Mouse (Mus musculus) T-helper 17 cell (primary cell): ENCODE results near the gene Cacnb1.

ENCODE experiments used
- in situ Hi-C, 2 experiments: fragments of 300-600 bp; cut with MboI, MseI; formaldehyde crosslinking; loops; 1 replicate in 1 of 2; 2 replicates in 1 of 2; pipeline ENCODE4 v1.15.1; 2025; ENCODE audit warnings: high pct_unique_total_duplicates in 2 of 2

The Cacnb1 gene

DNA sequence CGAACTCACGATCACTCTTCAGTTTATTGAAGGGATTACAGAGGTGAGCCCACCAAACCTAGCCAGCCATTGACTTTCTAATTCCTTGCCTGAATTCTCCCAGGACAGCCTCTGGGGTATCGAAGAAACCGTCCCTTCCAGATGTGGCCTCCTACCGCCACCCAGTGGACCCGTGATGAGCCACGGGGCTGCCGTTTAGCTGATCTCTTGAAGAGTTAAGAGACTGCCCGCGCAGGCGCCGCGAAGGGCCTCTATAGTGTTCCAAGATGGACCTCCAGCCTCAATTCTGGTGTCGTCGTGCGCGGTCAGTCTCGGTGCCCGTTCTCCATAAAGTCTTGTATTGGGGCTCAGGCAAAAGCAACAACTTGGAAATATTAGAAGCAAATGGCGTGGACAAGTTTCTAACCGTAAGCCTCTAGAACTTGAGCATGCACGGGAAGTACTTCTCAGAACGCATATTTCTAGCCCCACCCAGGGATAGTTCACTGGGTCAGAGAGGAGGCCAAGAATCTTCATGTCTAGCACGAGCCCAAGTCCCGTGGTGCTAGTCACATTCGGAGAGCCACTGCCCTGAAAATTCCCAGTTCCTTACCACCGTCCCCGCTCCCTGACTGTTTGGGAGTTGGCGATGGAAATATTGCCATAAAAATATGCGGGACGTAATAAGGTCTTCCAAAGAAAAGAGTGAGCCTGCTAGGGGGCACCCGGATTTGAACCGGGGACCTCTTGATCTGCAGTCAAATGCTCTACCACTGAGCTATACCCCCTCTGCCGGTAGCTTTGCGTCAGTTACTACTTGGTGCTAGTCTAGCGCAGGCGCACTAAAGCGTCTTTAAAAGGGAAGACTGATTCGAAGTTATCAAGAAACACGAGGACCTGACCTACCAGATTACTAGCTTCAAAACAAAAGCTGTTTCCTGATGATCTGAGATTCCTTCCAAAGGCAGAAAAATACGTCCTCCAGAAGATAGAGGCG is 35.0 kb downstream of the Cacnb1 start:
- in situ Hi-C loops = loop anchor here (5.0 to 10.0 kb wide), 4 partner anchors 51 to 193 kb away; partner anchors contain the start of gene Lasp1 (in 2 of the 2)

DNA sequence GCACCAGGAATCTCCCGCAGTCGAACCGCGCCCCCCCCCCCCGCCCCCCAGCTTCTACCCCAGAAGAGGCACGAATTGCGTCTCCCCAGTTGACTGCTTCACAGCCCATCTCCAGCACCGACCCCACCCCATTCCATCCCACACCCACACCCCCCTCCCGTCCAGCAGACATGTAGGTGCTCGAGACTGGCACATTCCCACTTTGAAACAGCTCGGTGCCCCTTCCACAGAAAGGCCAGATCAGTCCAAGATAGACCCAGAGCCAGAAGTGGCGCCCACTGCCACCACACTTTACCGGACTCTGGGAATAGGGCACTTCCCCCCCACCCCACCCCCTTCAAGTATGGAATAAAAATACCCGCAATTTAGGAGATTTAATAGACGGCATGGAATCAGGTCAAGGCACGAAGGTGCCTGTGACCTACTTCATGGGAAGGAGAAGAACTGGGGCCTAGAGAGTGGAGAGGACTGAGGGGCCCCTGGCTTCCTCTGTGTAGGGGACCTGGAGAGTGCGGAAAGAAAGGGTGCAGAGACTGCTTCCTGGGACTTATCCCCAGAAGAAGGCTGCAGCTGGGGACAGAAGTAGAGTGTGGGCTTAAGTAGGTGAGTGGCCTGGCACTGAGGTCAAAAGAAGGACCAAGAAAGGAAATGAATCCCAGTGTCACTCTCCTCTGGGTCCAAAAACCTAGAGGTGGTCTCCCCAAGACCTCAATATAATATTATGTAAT is 35.9 kb downstream of the Cacnb1 start:
- in situ Hi-C loops = loop anchor here (5.0 to 10.0 kb wide), 4 partner anchors 50 to 192 kb away; partner anchors contain the start of gene Lasp1 (in 2 of the 2)

DNA sequence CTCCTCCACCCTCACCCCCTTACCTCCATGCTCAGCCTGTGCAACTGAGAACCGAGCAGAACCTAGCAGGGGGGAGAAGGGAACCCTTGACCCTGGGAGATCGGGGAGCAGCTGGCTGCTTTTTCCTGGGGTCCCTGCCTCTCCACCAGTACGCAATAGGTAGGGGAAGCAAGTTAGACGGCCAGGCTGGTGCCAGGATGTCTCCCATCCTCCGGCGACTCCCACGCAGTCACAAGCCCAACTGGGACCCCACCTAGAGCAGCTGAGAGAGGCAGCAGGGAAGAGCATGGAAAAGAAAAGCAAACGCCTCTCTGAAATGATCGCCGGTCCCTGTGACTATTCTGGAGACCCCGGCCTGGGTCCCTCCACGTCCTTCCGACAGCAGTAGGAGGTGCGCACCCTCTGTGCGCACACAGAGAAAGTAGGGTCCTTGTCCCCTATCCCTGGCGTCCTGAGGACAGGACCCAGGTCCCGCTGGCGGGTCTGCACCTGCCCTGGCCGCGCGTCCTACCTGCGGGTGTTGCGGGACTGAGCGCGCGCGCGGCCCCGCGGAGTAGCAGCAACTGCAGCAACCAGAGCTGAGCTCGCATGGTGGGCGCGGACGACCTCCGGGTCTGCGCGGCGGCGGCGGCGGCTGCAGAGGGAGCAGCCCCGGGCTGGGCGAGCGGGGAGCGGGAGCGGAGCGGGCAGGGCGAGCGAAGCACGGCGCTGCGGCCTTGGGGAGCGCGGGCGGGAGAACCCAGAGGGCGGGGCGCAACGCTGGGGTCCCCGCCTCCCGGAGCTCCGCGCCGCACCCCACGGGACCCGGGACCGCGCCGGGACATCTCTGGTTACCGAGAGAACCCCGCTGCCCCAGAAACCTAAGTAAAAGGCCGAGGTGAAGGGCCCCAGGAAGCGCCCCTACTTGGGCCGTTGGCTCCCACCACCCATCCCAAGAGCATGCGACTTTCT is 36.8 kb downstream of the Cacnb1 start, which contains the start of gene Plxdc1:
Gene Plxdc1 (minus strand): TSS at position 718 of the 951 bp plus-strand sequence.
- in situ Hi-C loops = loop anchor here (5.0 to 10.0 kb wide), 4 partner anchors 49 to 191 kb away; partner anchors contain the start of gene Lasp1 (in 2 of the 2)

GRCm38 (mm10) chr11:97983983-97984382 is 38.9 kb downstream of the Cacnb1 start:
- in situ Hi-C loops = loop anchor here in 1 of 2 experiments (5.0 to 10.0 kb wide), 2 partner anchors 82 to 189 kb away; partner anchors contain the start of gene Lasp1

DNA sequence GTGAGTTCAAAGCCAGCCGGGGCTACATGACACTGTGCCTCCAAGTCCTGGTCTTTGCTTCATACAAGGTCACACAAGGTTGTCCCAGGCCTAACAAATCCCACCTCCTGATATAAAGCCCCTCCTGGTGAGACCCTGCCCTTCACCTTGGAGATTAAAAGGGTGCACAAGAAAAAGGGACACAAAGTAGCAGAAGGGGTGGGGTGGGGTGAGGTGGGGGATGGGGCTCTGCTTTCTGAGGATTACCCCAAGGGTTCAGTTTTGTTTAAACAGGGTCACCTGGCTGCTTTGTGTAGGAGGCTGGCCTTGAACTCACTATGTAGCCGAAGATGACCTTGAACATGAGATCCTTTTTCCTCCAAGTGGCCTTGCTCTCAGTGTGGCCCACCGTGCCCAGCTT is 39.3 kb downstream of the Cacnb1 start:
- in situ Hi-C loops = loop anchor here in 1 of 2 experiments (5.0 to 10.0 kb wide), 2 partner anchors 81 to 189 kb away; partner anchors contain the start of gene Lasp1

- in situ Hi-C loops = loop anchor here in 1 of 2 experiments (5.0 to 10.0 kb wide), 2 partner anchors 80 to 188 kb away; partner anchors contain the start of gene Lasp1
Measured at GRCm38 (mm10) chr11:97982721-97983120, 40.1 kb downstream of the Cacnb1 start.

DNA sequence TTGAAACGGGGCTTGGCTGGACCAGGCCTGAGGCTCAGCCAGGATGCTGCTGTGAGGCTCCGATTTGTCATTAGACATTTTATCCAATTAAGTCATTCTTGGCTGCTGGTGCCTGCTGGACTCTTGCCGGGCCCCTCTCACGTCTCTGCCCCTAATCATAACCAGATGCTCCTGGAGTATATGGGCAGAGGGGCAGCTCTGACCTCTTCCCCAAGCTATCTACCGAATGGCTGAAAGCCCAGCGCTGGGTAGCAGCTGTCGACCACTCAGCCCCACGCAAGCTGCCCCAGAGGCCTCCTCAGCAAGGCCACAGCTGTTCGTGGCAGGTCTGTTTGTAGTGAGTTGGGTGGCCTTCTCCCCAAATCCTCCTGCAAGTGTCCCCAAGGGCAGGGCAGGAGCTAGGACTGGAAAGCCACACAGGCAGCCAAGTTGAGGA is 42.3 kb downstream of the Cacnb1 start:
- in situ Hi-C loops = loop anchor here in 1 of 2 experiments (5.0 to 10.0 kb wide), 2 partner anchors 78 to 186 kb away; partner anchors contain the start of gene Lasp1

- in situ Hi-C loops = loop anchor here in 1 of 2 experiments (5.0 to 10.0 kb wide), 2 partner anchors 78 to 185 kb away; partner anchors contain the start of gene Lasp1
Measured at GRCm38 (mm10) chr11:97979824-97980495, 42.9 kb downstream of the Cacnb1 start.

GRCm38 (mm10) chr11:97978392-97978791 is 44.4 kb downstream of the Cacnb1 start:
- in situ Hi-C loops = no loop called here

DNA sequence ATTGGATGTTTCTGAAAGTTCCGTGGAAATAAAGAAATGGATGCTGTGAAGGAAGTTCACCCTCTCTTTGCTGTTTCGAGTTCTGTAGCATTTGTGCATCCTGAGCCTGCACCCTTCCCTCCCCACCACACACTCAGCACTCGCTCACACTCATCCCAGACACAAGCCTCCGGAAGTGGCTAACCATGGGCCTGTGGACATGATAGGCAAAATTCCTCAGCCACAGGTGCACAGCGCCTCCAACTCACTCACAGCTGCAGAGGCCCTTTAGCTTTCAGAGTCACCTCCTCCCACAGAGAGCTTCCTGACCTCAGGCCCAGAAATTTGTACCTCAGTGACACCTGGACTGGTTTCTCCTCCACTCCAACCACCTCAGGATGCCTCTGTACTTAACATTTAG is 45.0 kb downstream of the Cacnb1 start:
- in situ Hi-C loops = no loop called here

DNA sequence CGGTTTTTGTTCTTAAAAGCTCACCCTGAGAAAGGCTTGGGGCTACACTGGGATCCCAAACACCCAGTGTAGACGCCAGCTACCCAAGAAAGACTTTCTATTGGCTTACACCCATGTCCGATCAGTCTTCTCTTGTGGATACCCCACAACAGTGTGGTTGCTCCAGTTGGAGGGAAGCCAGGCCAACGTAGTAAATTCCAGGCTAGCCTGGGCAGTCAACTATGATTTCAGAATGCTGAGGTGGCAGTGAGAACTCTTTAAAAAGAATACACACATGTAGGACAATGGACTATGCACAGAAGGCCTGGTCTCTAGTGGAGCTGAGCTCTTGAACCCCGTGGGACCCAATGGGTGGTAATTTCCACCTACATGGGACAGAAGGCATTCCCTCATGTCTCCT is 48.1 kb downstream of the Cacnb1 start:
- in situ Hi-C loops = no loop called here

GRCm38 (mm10) chr11:97974141-97974540 is 48.7 kb downstream of the Cacnb1 start:
- in situ Hi-C loops = no loop called here

DNA sequence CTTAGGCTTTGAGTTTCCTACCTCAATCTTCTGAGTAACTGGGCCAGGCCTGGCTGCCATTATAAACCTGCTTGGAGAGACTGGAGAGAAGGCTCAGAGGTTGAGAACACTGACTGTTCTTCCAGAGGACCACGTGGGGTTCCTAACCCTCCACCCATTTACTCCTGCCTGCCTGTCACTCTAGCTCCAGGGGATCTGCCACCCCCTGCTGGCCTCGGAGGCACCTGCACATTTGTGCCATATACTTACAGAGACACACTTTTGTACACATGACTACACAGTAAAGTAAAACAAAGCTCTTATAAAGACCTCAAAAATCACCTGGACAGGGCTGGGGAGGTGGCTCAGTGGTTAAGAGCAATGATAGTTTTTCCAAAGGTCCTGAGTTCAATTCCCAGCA is 50.4 kb downstream of the Cacnb1 start:
- in situ Hi-C loops = no loop called here

GRCm38 (mm10) chr11:97971232-97971631 is 51.6 kb downstream of the Cacnb1 start:
- in situ Hi-C loops = no loop called here

DNA sequence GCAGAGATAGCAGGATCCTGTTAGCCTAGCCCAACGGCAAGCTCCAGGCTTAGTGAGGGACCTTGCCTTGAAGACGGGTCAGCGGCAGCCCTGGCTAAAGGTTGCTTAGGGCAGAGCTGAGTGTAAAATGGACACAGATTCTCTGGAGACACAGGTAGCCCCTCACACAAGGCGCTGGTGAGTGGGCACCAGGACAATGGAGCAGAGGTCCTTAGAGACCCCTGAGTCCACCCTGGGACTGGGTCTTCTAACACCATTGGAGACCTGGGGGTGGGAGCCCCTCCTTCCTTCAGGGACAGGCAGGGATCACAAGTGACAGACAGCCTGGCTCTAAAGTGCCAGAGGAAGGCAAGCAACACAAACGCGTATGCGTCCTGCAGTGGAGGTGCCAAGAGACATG is 52.1 kb downstream of the Cacnb1 start:
- in situ Hi-C loops = no loop called here

DNA sequence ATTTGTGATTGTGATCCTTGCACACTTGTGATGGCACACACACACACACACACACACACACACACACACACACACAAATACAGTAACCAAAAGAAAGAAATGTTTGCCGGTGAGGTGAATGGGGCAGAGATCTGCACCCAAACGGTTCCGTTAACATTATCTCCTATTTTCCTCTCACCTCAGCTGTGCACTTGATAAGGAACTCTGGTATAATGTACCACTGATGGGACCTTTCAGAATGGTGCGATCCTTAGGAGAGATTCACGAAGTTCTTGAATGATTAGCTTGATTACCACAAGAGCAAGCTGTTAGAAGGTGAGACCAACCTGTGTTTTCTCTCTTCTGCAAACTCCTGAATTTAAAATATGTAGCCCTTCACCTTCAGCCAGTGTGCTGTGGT is 54.4 kb downstream of the Cacnb1 start:
- in situ Hi-C loops = no loop called here

- in situ Hi-C loops = no loop called here
Measured at GRCm38 (mm10) chr11:97967114-97967513, 55.7 kb downstream of the Cacnb1 start.

DNA sequence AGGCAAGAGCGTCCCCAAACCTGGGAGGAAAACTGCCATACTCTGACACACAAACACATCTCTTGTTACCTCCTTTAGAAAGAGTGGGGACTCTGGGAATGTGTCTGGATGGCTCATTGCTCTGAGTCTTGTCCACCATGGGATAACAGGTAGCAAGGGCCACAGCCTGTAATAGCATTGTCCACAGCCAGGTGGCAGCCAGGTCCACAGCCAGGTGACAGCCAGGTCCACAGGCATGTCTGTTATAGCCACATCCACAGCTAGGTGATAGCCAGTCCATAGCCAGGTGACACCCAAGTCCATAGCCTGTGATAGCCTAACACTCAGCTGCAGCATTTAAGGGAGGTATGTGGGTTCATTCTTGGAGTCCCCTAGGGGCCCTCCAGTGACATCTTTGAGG is 61.9 kb downstream of the Cacnb1 start:
- in situ Hi-C loops = no loop called here

DNA sequence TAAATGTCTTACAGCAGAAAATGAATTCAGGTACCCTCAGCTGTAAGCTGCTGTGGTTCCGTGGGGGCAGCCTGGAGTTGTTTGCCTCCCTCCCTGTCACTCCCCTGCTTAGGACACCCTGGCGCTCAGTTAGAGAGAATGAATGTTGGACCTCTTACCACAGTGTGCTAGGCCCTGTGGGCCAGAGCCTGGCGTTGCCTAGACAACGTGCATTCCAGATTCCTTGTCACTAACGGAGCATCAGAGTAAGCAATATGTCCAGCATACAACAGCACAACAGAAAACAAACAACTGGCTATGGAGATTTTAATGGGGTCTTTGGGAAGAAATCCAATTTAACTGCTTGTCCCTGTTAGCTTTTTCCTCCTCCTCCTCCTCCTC is 63.5 kb downstream of the Cacnb1 start:
- in situ Hi-C loops = loop anchor here in 1 of 2 experiments (10.0 kb wide), 1 partner anchor 306 kb away; no protein-coding TSS in a partner anchor
